Mouse (Mus musculus): ENCODE measurements around the gene 5730455P16Rik. TPM values are rescaled to one million over a fixed set of nuclear protein-coding genes. Genes with fewer than 3 reads are reported as not detected.
A peak's percentile ranks its signal among the peaks of the same experiment; 100 is the strongest.
"Not testable (repeated sequence)": the region's sequence is repeated elsewhere in the genome, so short reads cannot be mapped to it uniquely, and the experiment has no call there.

5730455P16Rik gene
- total RNA-seq, 2 experiments from 2014 or later, result 34.3 to 35.0 TPM

DNA sequence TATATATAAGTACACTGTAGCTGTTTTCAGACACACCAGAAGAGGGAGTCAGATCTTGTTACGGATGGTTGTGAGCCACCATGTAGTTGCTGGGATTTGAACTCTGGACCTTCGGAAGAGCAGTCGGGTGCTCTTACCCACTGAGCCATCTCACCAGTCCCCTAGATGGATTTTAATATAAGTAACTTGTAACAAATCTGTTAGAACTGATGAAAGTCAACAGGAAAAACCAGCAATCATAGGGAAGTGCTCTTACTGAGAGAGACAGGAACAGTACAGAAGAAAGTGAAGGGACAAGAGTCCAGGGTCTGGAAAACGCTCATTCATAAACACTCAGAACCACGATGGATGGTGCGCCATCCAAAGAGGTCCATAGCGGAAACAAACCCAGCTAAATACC lies 1.4 kb upstream of the 5730455P16Rik start:
- not testable (repeated sequence) for DNase-seq (ENCODE audit: low spot score)

DNA sequence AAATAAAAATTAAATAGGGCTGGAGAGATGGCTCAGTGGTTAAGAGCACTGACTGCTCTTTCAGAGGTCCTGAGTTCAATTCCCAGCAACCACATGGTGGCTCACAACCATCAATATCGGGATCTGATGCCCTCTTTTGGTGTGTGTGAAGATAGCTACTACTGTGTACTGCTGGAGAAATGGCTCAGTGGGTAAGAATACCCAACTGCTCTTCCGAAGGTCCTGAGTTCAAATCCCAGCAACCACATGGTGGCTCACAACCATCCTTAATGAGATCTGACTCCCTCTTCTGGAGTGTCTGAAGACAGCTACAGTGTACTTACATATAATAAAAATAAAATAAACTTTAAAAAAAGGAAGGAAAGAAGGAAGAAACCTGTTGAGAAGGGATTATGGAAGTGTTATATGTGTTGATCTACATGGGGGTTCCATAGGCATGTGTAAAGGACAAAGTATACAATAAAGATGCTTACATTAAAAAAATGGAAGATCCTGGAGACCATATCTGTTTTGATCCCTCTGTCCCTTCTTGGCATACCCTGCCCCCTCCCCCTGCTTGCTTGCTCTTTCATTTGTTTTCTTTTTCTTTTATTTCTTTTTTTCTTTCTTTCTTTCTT lies 726 bp upstream of the 5730455P16Rik start:
- not testable (repeated sequence) for DNase-seq (ENCODE audit: low spot score)

DNA sequence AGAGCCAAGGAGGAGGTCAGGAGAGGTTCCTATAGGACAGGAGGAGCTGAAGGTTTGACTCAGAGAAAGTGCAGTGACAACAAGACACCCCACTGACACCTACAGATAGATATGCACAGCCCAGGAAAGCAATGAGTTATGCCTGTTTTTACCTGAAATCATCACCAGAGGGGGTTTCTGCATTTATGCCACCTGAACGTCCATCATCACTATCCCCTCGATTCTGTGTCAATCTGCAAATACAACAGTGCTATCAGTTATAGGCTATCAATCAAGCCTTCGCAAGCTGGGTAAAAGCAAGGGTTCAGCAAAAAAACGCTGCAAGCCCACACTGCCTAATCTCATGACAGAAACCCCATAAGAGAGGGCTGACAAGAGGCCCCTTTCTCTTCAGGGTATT lies 1.2 kb downstream of the 5730455P16Rik start:
- no peak for DNase-seq (ENCODE audit: low spot score)

DNA sequence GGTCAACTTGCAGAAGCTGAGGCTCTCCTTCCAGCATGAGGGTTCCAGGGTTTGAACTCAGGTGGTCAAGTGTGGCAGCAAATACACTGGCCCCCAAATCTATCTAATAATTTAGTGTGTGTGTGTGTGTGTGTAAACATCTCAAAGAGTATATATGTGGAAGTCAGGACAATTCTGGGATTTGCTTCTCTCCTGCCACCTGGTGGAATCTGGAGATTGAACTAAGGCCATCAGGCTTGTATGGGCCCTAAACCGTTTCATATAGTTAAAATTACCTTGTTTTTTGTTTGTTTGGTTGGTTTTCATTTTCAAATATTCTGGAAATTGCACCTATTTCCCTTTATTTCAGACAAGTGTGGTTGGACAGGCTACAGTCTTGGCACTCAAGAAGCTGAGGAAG lies 8.9 kb downstream of the 5730455P16Rik start:
- DNase-seq (ENCODE audit: low spot score), result no peak

DNA sequence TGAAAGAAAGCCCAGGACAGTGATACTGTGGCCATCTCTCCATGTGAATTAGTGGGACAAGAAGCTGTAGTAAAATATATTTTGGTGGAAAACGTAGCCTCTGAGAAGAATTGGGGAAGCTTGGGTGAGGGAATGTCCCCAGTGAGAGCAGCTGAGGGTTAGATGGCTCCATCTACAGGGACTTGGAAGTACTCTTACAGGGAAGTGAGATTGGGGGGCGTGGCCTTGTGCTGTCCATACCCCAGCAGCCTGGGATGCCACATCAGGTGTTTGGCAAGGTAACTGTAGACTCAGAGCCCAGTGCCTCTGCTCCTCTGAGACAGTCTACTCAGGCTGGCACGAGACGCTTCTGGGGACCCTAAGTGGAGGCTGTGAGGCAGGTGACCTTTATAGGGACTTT lies 23.0 kb downstream of the 5730455P16Rik start:
- DNase-seq (ENCODE audit: low spot score), result no peak

DNA sequence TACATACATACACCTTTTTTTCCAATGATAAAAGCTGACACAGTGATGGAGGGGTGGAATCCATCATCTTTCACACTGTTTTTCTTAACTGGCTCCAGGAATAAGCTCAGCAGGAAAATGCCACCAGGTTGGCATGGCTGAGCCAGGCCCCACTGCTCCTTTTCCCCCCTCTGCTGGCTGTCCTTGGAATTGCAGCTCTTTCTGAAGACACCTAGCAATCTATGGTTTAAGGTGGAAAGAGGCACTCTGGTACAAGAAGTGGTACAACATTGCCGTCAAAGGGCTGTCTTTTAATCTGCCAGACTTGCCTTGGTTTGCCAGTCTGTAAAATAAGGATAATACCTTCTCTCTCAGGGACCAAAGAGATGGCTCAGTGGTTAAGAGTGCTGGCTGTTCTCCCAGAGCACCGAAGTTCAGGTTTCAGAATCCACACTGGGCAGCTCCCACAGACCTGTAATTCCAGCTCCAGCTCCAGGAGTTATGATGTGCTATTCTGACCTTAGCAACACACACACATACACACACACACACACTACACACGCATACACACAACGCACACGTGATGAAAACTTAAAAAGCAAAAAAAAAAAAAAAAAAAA lies 25.9 kb downstream of the 5730455P16Rik start:
- DNase-seq (ENCODE audit: low spot score), result peak; percentile 85

DNA sequence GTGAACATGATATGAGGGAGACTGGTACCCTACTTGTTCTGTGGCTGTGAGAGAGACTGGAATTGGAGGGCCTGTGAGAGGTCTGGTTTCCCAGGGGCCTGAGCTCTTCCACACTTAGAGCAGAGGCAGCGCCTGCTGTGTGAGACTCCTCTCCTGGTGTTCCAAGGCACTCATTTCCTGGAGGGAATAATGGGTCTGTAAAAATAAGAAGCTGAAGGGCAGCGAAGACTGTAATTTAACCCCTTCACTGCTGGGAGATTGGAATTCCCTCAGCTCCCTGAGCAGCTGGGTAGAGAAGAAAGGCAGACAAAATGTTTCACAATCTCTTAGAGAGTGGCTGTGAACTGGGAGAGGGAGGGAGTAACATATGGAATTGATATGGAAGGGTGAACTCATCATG lies 35.4 kb downstream of the 5730455P16Rik start:
- DNase-seq (ENCODE audit: low spot score), result no peak

DNA sequence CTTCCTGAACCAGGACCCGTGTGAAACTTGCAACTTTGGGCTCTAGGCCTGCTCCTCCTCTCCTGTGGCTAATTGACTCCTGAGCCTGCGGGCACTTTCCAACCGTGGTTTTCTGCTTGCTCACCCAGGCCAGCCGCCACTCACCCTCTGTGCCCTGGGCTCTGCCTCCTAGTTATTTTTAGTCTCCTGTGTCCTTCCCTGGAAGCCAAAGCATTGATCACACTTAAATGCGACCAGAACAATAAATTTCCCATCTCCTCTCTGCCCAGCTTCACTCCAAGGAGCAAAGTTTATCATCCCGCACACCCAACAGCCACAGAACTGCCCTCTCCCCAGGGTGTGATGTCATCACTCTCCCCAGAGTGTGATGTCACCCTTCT lies 41.5 kb downstream of the 5730455P16Rik start:
- peak; percentile 30 for DNase-seq (ENCODE audit: low spot score)

DNA sequence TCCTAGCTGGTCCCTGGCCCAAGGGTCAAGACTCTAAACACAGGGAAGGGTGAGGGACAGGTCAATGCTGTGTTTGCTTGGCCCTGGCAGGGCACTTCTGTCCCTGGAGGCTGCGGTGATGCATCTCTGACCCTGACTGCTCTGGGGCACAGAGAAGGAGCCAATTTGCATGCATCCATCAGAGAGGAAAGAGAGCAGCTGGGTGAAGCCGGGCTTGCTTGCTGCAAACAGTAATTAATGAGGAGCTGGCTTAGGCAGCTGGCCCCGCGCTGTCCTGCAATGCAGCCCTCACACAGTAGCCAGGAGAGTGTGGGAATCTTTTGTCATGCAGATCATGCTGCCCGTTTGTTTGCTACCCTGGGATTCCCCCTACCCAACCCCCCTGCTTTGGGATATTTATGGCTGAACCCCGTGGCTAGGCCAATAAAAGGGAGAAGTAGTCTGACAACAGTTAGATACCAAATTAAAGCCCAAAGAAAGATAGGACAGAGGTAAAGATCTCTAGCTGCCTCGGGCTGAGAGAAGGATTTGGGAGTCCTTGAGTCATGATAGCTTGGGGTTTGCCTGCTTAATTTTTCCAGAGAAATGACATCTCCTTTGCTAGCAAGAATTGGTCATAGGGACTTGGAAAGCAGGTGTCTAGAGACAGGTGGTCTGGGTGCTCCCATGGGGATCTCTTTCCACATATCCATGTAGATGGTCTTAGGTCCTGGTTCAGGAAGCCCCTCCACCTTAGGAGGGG lies 42.1 kb downstream of the 5730455P16Rik start:
- no peak for DNase-seq (ENCODE audit: low spot score)

DNA sequence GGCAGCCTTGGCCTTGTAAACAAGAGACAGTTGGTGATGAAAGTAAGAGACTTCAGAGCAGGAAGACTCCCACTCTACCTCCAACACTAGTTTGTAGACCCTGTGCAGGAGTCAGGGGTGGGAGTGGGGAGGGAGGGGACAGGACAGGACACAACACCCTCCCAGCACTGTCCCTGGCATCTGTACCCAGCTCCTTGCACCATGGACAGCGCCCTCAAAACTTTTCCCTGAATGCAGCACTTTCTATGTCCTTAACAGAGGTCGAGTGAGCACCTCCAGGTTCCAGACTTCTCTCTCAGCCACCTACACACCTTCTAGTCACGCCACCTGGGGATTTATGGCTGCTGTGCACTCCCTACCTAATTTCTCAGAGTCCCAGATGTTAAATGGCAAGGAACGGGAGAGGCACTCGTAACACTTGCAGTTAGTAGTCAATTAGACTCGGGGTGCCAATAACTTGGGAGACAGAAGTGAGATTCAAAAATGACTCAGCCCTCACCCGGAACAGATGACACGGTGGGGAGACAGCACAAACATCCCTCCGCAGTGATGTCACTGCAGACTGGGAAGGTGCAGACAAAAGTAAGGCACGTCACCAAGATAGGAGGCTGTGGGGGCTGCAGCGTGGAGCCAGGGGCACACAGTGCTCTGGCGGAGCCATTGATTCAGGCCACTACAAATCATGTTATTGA lies 45.0 kb downstream of the 5730455P16Rik start:
- DNase-seq (ENCODE audit: low spot score), result no peak

DNA sequence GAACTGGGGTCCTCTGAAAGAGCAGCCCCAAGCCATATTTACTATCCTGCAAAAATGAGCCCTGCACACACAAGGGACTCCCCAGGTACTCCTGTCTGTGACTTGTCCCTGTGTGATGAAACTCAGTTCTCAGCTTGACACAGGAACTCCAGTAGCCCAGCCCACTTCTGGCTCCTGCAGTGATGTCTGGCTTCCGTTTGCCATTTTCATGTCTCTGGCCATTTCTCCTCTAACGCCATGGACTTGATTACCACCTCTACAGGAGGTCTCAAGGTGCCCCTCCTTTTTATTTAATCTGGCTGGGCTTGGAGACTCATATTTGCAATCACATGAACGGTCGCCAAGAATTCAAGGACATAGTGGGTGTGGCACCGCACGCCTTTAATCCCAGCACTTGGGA lies 53.2 kb downstream of the 5730455P16Rik start:
- DNase-seq (ENCODE audit: low spot score), result no peak

DNA sequence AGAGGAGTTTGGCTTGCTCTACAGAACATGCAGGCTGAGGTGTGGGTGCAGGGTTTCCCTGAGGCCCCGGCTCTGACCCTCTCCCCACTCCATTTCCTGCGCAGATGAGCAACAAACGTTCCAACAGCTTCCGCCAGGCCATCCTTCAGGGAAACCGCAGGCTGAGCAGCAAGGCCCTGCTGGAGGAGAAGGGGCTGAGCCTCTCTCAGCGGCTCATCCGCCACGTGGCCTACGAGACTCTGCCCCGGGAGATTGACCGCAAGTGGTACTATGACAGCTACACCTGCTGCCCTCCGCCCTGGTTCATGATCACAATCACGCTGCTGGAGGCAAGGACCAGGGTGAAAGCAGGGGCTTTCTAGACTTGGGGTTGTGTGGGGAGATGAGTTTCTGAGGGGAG lies 54.6 kb downstream of the 5730455P16Rik start:
- DNase-seq (ENCODE audit: low spot score), result no peak

DNA sequence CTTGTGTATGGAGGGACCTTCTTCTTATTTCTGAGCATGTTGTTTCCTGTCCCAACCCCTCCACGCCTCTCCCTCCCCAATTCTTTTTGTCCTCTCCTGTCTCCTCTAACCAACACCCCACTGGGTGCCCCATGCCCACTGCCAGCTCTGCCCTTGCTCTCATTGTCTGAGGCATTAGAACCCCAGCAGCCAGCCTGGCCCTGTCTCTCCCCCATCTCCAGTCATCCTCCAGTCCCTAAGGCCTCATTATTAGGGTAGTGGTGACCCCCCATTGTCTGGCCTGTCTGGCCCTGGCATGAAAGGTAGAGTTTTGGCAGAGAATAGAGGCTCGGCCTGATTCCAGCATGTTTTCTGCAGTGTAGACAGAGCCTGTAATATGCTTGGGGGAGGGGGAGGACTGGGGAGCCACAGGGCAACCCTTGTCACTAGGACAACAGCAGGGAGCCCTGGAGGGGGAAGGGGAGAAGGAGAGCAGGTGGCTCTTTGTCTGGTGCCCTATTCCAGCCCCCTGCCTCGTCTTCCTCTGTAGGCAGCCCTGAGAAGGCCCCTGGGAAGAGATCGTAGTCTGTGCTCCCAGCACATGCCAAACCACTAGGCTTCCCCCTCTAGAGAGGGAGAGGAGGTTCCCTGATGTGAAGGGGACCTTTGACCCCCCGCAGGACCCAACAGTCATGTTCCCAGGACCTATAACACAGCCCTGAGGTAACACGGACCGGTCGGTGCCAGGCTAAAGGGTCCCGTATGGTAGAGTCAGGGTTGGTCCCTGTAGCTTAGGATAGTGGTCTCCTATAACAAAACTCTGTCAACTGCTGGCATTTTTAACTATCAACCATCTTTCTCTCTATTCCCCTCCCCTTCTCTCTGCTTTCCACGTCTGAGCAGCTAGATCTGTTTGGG lies 61.8 kb downstream of the 5730455P16Rik start:
- DNase-seq (ENCODE audit: low spot score), result no peak

DNA sequence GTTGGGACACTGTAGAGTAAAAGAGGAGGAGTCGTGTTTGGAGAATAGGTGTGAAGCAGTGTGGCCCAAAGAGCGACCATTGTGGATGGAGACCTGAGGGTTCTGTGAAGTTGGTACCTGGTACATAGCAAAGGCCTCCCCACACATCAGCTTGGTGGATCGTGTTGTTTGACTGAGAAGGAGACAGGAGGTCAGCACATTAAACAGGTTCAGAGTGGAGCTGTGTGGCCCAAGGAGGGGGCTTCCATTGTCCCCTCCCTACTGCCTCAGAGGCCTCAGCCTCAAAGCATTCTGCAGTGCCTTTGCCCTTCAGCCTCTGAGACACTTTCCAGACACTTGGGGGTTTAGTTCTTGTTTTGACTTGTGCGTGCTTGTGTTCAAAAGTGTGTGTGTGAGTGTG lies 63.9 kb downstream of the 5730455P16Rik start:
- no peak for DNase-seq (ENCODE audit: low spot score)

DNA sequence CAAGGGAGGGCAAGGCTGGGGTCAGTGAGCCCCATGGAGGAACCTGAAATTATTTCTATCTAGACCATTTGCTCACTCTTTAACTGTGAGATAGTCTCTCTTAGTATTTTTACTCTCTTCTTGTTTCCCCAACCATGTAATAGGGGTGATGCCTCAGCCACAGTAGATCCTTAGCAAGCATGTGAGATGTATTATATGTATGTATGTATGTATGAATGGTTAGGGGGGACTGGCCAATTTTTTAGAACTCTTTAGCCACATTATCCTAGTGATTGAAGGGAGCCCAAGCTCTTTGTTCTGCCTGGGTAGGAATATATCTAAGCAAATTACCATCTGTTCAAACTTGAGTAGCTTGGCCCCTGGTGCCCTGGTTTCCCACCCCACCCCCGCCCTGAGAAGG lies 64.4 kb downstream of the 5730455P16Rik start:
- no peak for DNase-seq (ENCODE audit: low spot score)

DNA sequence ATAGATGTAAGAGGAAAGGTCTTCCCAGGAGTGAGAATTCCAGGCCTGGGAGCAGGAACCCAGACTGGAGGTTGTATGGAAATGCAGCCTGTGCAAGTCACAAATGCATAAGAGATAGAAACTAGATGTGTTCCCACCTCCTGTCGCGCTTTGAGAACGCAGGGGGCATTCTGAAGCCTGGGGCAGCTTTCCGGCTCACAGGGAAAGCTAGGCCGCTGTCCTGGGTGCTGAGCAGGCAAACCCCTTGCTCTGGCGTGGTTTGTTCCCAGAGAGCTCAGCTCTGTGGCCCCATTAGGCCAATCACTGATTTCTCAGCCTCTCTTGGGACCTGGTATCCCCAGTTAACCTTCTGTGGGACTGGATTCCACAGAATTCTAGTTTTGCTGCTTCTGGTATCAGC lies 65.3 kb downstream of the 5730455P16Rik start:
- DNase-seq (ENCODE audit: low spot score), result no peak

DNA sequence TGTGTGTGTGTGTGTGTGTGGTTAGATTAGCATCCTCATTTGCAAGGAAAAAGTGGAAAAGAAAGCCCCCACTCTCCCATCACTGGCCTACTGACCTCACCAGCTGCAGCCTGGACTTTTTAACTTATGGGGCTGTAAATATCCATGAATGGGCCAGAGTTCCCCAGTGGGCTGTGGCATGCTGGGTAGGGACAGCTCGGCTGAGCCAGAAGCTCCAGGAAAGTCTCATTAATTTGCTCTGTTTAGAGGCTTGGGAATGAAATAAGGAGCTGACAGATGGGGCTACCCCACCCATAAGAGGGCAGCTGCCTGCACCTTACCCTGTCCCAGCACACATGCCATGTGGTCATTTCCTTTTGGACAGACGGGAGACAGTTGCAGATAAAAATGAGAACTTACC lies 65.8 kb downstream of the 5730455P16Rik start:
- no peak for DNase-seq (ENCODE audit: low spot score)

DNA sequence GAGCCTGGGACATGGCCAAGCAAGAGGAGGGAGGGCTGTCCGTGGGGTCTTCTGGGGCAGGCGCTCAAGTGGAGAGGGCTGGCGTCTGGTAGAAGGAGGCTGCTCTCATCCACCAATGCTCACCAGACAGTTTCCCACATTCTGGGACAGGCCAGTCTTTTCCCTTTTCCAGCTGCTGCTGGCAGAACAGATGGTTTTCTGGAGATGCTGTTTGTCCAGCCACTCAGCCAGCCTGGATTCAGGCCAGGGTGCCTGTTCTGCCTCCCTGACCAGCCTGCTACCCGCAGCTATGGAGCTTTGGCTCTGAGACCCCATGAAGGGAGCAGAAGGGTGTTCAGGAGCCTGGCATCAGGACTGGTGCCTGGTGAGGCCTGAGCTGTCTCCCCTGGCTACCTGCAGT lies 66.6 kb downstream of the 5730455P16Rik start:
- DNase-seq (ENCODE audit: low spot score), result no peak
